Mouse (Mus musculus) liver, postnatal 0 days (tissue): Measurements from ENCODE around the gene Chac1.

Source experiments
- CTCF ChIP-seq: sonication (generic); IDR thresholded peaks from 2 replicates; pipeline ENCODE4 v1.5.1; 2016; ENCODE audit warnings: antibody characterized with exemption, low read depth
- EP300 ChIP-seq: IDR thresholded peaks from 2 replicates; pipeline ENCODE4 v1.6.1; 2016; ENCODE audit warnings: antibody characterized with exemption, low read depth, mild to moderate bottlenecking

DNA sequence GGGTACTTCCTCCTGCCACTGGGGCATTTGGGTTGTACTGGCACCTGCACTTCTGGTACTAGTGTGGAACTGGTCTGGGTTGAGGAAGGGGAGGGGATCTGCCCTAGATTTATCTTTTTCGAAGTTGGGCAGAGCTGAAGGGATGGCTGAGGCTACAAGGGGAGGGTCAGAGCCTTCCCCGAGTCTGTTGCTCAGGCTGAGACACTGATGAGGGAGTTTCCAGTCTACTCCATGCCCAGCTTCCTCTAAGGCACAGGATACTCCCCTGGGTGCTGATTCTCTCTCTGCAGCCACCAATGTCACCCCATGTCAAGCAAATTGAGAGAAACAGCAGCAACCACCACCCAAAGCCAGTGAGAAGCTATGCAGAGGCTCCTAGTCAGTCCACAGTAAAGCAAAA lies 15.0 kb upstream of the Chac1 start:
- no peak for TF ChIP-seq EP300
- no peak for TF ChIP-seq CTCF
